Mouse (Mus musculus): ENCODE data around the gene Smoc1.

DNA sequence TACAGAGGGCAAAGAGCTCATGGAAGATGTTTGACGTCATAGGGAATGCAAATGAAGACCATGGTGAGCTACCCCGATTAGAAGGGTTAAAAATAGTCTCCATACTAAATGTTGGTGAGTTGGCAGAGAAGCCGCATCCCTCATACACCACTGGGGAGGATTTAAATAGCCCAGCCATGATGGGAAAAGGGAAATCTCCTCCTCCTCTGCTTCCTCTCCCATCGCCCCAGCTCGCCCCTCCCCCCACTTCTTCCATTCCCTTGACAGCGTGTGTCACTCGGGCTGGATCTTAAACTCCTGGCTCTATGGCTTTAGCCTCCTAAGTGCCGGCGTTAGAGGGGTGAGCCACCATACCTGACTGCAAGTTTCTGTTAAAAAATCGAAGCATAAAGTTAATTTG, 117.6 kb downstream of the Smoc1 start:
- TF ChIP-seq CTCF (IDR thresholded peaks at IDR 0.05; ENCODE audit: low read depth) (no peak), EP300 (IDR thresholded peaks at IDR 0.05; ENCODE audit: low read depth) (no peak)

Data from liver, postnatal 0 days (tissue).